Mouse (Mus musculus) stomach, postnatal 0 days (tissue): ENCODE data around the gene Tmpo.

Experiments
- CTCF ChIP-seq: IDR thresholded peaks from 2 replicates; pipeline ENCODE4 v1.5.1; 2016; ENCODE audit warnings: antibody characterized with exemption, low read depth, mild to moderate bottlenecking, moderate library complexity
- EP300 ChIP-seq: optimal IDR thresholded peaks from 2 replicates; pipeline ENCODE3; 2016; ENCODE audit warnings: antibody characterized with exemption

DNA sequence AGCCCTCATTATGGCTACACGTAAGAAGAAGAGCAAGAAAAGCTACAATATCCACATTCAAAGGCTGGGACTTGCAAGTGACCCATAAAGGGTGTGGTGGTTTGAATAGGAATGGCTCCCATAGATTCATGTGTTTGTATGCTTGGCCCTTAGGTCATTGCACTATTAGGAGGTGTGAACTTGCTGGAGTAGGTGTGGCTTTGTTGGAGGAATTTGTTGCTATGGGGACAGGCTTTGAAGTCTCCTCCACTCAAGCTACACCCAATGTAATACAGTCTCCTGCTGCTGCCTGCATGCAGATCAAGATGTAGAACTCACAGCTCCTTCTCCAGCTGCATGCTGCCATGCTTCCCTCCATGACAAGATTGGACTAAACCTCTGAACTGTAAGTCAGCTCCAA is 49.5 kb downstream of the Tmpo start:
- TF ChIP-seq CTCF (no peak), EP300 (no peak)
